Mouse (Mus musculus): Measurements from ENCODE around the gene Ndufc2.

DNA sequence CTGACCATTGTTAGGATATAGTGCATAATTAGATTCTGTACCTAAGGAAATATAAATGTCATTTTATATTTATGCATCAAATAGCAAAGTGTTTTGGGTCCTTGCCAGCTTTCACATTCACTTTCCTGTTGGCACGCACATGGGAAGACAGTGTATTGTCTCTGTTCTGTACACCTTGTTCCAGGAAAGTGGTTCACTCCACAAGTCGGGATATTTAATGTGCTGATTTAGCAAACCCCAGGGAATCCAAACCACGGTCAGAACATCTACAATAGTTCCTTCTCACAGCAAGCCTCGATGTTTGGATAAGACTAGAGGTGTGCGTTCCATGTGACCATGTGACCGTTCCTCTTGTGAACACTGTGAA, 7.7 kb upstream of the Ndufc2 start:
- TF ChIP-seq CTCF (IDR thresholded peaks at IDR 0.05; ENCODE audit: control insufficient read depth, insufficient read depth, insufficient read length) (no peak), USF1 (IDR thresholded peaks at IDR 0.05; ENCODE audit: low read depth) (no peak)

All from C2C12 (cell line).